Mouse (Mus musculus): ENCODE data around the gene Mcat. TPM values are rescaled to one million over a fixed set of nuclear protein-coding genes. Genes with fewer than 3 reads are reported as not detected.

The Mcat gene
- polyA plus RNA-seq, 1 experiment from 2014 or later: 46.9 TPM

DNA sequence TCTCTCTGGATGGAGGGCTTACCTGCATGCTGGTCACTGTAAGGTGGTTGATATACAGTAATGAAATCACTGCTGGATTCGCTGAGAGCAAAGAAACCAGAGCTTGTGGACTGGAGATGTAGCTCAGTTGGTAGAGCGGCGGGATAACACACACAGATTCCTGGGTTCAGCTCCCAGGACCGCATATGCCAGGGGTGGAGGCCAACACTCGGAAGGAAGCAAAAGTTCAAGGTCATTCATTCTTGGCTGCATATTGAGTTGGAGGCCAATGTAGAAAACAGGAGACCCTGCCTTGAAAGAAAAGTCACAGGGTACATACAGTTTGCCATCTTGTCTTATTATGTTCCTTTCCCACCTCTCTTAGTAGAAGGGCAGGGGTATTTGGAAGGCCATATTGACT, 33.8 kb downstream of the Mcat start:
- peaks cover 63% of the 10 kb centered on the region for H3K27me3 ChIP-seq (replicated peaks; ENCODE audit: low read depth, poor library complexity, severe bottlenecking)
- H3K9me3 ChIP-seq: no peaks in the 10 kb centered on the region
- no peak for DNase-seq (ENCODE audit: low spot score)
- 80% methylated on average over 5 of the region's 5 CpGs for WGBS
- peaks cover 32% of the 10 kb centered on the region for H3K4me1 ChIP-seq
- no peak overlapping the region for H3K27ac ChIP-seq (replicated peaks)
- H3K36me3 ChIP-seq (replicated peaks): no peaks in the 10 kb centered on the region
- H3K4me3 ChIP-seq: no peak overlapping the region

DNA sequence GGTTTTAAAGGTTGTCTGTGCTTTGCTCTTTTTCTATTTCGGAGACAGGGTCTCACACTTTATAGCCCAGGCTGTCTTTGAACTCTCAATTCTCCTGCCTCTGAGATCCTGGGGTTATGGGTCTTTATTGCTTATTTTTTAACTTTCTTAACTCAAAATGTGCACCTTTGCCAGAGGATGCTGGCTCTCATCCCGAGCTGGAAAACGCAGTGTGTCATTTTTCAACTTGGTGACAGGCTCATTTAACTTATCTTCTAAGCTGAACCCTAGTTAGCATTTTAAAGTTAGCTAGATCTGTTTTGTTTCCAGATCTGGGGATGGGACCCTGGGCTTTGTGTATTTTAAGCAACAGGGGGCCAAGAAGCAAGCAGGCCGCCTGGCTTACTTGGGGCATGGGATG, 34.7 kb downstream of the Mcat start:
- no peak overlapping the region for H3K27ac ChIP-seq (replicated peaks)
- H3K9me3 ChIP-seq: no peaks in the 10 kb centered on the region
- no peak for DNase-seq (ENCODE audit: low spot score)
- peaks cover 32% of the 10 kb centered on the region for H3K4me1 ChIP-seq
- H3K36me3 ChIP-seq (replicated peaks): no peaks in the 10 kb centered on the region
- peaks cover 69% of the 10 kb centered on the region for H3K27me3 ChIP-seq (replicated peaks; ENCODE audit: low read depth, poor library complexity, severe bottlenecking)
- WGBS: 71% methylated on average over 4 of the region's 4 CpGs
- no peak overlapping the region for H3K4me3 ChIP-seq

DNA sequence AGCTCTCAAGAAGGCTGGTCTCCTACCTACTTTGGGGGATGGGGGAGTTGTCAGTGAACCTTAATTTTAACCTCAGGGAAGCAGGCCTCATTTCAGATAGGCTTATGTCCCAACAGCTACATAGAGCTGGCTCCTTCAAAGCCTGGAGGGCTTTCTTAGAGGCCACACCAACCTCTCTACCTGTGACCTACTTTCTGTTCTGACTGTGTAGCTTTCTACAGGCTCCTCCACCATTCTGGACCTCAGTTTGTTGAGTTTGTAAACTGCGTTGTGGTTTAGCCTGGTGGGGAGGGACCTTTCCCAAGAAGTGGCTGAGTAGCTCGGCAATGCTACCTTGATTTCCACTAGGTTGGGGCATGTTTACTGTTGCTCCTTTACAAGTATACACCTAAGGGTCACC, 35.8 kb downstream of the Mcat start:
- Histone ChIP-seq H3K36me3 (replicated peaks) (no peaks in the 10 kb centered on the region), H3K27me3 (replicated peaks; ENCODE audit: low read depth, poor library complexity, severe bottlenecking) (peaks cover 69% of the 10 kb centered on the region), H3K4me3 (no peak overlapping the region), H3K27ac (replicated peaks) (no peak overlapping the region), H3K4me1 (peaks cover 38% of the 10 kb centered on the region), H3K9me3 (no peaks in the 10 kb centered on the region)
- WGBS: 62% methylated on average over 2 of the region's 2 CpGs
- DNase-seq (ENCODE audit: low spot score): no peak

DNA sequence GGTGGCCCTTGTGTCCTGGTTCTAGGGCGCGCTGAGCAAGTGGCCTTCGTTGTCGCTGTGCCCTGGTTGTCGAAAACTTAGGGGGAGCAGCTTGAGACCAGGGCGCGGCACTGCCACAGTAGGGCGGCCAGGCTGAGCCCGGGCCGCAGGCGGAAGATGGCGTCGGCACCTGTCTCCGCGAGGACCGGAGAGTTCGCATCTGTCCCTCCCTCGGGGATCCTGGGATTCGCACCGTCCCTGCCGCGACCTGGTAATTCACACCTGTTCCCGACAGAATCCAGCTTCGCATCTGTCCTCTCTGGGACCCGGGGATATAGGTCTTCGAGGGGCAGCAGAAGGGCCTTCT, 36.5 kb downstream of the Mcat start:
- Histone ChIP-seq H3K4me1 (peaks cover 41% of the 10 kb centered on the region), H3K27me3 (replicated peaks; ENCODE audit: low read depth, poor library complexity, severe bottlenecking) (peaks cover 69% of the 10 kb centered on the region)

DNA sequence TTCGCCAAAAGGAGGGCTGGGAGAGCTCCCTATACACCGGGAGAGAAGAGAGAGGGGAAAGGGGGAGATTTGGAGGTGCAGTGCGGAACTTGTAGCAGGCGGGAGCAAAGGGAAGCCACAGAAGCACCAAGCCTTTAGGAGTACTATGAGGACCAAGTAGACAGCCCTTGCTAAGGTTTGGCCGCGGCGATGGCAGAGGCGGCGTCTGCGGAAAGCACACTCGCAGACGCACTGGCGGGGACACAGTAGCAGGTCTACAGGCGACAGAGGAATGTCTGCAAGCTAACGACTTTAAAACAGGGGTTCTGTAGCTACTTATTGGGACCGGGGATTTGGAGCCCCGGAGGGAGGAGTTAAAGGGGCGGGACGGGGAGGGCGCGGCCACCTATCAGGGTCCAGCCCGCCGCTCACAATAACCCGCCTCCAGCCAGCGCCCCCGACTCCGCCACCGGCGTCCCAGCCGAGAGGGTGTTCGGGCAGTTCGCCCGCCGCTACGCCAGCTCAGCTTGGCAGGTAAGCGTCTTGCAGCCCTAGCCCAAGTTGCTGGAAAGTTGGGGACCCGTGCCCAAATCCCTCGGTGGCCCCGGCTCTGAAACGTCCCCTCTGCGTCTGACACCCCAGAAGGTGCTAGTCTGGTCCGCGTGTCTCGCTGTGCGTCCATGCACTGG, 37.0 kb downstream of the Mcat start, which contains the start of gene Bik:
TSS of gene Bik (plus strand) at position 439 of the 668 bp plus-strand sequence.
- Histone ChIP-seq H3K4me3 (peak within 1 kb of the TSS; percentile 70), H3K27me3 (replicated peaks; ENCODE audit: low read depth, poor library complexity, severe bottlenecking) (peaks cover 69% of the 10 kb centered on the region), H3K36me3 (replicated peaks) (no peaks in the 10 kb centered on the region), H3K4me1 (peaks cover 43% of the 10 kb centered on the region), H3K9me3 (no peaks in the 10 kb centered on the region), H3K27ac (replicated peaks) (0 out of 2 replicates have a peak within 1 kb of the TSS, but pooled peaks have one; percentile 36)
- under 1% methylated on average over 45 of the region's 45 CpGs for WGBS
- peak; percentile 84 for DNase-seq (ENCODE audit: low spot score)

More for the DNA sequence above, 36.5 kb downstream of the Mcat start:
- no peak for DNase-seq (ENCODE audit: low spot score)
- Histone ChIP-seq H3K27ac (replicated peaks) (0 out of 2 replicates have a peak overlapping the region, but pooled peaks have one; percentile 36), H3K4me3 (peak overlapping the region; percentile 70), H3K9me3 (no peaks in the 10 kb centered on the region), H3K36me3 (replicated peaks) (no peaks in the 10 kb centered on the region)
- WGBS: 1% methylated on average over 26 of the region's 26 CpGs

DNA sequence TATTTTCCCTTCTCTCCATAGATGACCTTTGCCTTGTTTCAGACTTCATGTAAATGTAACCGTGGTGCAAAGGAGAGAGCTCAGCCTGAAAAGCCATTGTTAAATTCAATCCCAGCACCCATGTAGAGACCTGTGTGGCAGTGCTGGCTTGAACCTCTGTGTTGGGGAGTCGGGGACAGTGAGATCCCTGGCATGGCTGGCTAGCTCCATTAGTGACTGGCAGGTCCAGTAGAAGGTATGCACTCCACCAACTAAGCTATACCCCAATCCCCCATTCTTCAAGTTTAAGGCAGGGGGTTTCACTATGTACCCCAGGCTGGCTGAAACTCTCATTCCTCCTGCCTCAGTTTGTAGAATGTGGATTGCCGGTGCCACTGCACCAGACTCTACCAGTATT, 39.3 kb downstream of the Mcat start:
- H3K4me3 ChIP-seq: no peak overlapping the region
- peaks cover 43% of the 10 kb centered on the region for H3K4me1 ChIP-seq
- H3K36me3 ChIP-seq (replicated peaks): no peaks in the 10 kb centered on the region
- H3K27ac ChIP-seq (replicated peaks): no peak overlapping the region
- 85% methylated on average over 3 of the region's 3 CpGs for WGBS
- H3K27me3 ChIP-seq (replicated peaks; ENCODE audit: low read depth, poor library complexity, severe bottlenecking): peaks cover 53% of the 10 kb centered on the region
- DNase-seq (ENCODE audit: low spot score): no peak
- H3K9me3 ChIP-seq: no peaks in the 10 kb centered on the region

DNA sequence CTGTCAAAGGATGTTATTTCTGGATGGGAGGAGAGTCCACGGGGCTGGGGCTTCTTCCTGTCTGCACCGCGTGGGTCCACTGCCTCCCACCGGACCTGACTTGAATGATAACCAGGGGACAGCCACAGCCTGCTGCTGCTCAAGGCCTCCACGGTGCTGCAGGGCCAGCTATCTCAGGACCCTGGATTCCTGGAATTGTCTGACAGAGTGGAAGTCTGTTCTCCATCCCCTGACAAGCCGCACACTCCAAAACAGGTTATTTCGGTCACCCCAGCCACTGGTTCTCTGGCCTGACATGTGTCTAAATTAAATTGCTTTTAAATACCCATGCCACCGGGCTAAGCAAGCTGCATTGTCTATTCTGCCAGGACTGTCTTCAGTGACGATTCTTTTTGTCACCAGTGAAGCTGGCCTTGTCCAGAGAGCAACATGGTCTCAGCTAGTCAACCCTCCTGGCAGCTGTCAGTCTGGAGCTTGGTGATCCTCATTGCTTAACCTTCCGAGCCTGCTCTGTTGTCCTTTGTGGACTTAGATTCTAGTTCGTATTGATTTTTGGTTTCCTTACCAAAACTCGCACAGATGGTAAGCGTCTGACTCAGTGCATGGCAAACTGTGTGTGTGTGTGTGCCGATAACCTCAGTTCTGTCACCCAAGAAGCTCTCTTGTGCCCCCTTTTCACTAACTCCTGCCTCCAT, 39.8 kb downstream of the Mcat start:
- Histone ChIP-seq H3K27ac (replicated peaks) (peak overlapping the region; percentile 62; the same call in 1 of the 2 replicates), H3K27me3 (replicated peaks; ENCODE audit: low read depth, poor library complexity, severe bottlenecking) (peaks cover 47% of the 10 kb centered on the region), H3K36me3 (replicated peaks) (no peaks in the 10 kb centered on the region), H3K4me1 (peaks cover 43% of the 10 kb centered on the region), H3K9me3 (no peaks in the 10 kb centered on the region), H3K4me3 (no peak overlapping the region)
- DNase-seq (ENCODE audit: low spot score): no peak
- WGBS: 65% methylated on average over 14 of the region's 14 CpGs

DNA sequence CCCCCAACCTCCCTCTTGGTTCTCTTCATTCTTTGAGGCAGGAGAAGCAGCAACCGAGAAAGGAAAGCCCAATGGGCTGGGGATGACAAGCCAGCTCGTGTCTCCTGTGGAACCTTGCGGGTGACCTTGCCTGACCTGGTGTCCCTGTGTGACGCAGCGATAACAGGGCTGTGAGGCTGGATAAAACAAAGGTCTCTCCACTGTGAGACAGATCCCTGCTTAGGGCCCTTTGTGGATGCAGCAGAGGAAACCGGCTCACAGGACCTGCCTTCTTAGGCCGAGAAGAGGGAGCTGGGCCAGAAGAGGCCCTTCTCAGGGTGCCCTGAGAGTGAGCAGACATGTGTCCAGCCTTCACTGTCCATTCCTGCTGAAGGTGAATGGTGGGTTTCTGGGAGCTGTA, 40.4 kb downstream of the Mcat start:
- Histone ChIP-seq H3K36me3 (replicated peaks) (no peaks in the 10 kb centered on the region), H3K4me3 (no peak overlapping the region), H3K27me3 (replicated peaks; ENCODE audit: low read depth, poor library complexity, severe bottlenecking) (peaks cover 41% of the 10 kb centered on the region), H3K27ac (replicated peaks) (peak overlapping the region; percentile 62; the same call in 1 of the 2 replicates), H3K4me1 (peaks cover 48% of the 10 kb centered on the region), H3K9me3 (no peaks in the 10 kb centered on the region)
- no peak for DNase-seq (ENCODE audit: low spot score)
- 21% methylated on average over 7 of the region's 7 CpGs for WGBS

DNA sequence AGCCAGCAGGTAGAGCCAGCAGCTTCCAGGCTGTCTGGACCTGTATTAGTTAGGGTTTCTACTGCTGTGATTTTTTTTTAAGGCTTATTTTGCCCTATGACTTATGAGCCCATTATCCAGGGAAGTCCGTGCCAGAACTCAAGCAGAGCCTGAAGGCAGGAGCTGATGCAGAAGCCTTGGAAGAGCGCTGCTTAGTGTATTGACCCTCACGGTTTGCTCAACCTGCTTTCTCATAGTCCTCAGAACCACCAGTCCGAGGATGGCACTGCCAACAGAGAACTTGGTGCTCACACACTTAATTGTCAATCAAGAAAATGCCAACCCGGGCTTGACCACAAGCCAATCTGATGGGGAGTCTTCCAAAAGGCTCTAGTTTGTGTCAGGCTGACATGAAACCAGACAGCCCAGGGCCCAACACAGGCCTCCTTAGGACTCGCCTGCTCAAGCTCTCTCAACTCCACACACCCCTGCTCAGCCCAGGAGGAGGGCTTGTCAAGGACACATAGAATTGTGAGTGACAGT, 42.7 kb downstream of the Mcat start:
- H3K27me3 ChIP-seq (replicated peaks; ENCODE audit: low read depth, poor library complexity, severe bottlenecking): peaks cover 18% of the 10 kb centered on the region
- 83% methylated on average over 6 of the region's 6 CpGs for WGBS
- DNase-seq (ENCODE audit: low spot score): no peak

DNA sequence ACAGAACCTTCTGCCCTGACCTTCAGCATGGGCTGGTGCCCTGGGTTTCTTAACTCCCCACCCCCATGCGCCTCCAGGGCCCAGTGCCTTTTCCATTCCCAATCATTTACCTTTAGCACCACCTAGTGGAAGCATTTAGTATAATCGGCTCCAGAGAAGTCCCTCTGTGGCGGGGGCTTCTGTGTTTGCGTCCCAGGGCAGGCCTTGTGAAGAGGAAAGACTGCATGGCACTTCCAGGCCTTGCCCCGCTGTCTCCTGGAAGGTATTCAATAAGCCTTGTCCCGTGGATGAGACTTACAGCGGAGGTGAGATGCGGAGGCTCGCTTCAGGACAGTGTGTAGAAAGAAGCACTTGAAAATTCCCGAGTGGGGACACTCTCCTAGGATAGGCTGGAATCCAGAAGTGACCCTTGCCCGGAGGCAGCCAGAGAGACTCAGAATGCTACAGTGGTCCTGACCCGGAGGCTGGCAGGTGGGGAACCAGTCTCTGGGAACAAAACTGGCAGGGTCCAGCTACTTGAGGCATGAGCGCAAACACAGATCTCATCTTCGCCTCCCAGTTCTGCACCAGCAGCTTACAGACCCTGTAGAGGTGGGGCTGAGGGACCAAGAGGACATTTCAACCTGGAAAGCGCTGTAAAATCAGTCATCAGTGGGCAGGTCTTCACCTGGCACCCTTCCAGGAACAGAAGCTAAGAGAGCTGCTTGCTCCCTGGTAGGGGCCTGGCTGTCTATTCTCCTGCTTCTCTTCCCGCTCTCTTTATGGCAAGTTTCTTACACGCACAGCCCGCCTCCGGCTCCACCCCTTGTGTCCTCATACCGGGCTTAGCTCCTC, 45.2 kb downstream of the Mcat start:
- Histone ChIP-seq H3K4me3 (no peak overlapping the region), H3K9me3 (no peaks in the 10 kb centered on the region), H3K4me1 (peaks cover 20% of the 10 kb centered on the region), H3K27me3 (replicated peaks; ENCODE audit: low read depth, poor library complexity, severe bottlenecking) (no peaks in the 10 kb centered on the region; the same call in 1 of the 2 replicates), H3K27ac (replicated peaks) (peak overlapping the region; percentile 55; the same call in 1 of the 2 replicates), H3K36me3 (replicated peaks) (no peaks in the 10 kb centered on the region)
- peak; percentile 78 for DNase-seq (ENCODE audit: low spot score)
- WGBS: 39% methylated on average over 20 of the region's 20 CpGs

More for the DNA sequence above, 42.7 kb downstream of the Mcat start:
- no peaks in the 10 kb centered on the region for H3K9me3 ChIP-seq
- no peaks in the 10 kb centered on the region for H3K36me3 ChIP-seq (replicated peaks)
- no peak overlapping the region for H3K27ac ChIP-seq (replicated peaks)
- no peak overlapping the region for H3K4me3 ChIP-seq
- peaks cover 36% of the 10 kb centered on the region for H3K4me1 ChIP-seq

DNA sequence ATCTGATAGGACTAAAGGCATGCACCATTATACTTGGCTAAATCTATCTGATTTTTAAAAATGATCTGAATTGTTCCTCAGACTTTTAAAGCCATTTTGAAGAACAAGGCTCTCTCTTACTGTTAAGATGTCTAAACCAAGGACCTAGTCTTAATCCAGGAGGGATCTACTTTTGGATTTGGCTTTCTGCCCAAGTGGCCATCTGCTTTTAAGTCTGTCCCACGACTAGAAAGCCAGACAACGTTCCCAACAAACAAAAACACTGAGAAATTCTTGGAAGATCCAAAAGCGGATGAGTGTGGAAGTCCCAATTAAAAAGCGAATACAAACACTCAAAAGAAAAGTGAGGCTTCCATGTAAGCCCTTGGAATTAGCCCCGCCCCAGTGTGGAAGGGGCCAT, 48.6 kb downstream of the Mcat start:
- 69% methylated on average over 5 of the region's 5 CpGs for WGBS

More for the DNA sequence above, 48.6 kb downstream of the Mcat start:
- no peaks in the 10 kb centered on the region; the same call in none of the 2 replicates for H3K27me3 ChIP-seq (replicated peaks; ENCODE audit: low read depth, poor library complexity, severe bottlenecking)
- no peaks in the 10 kb centered on the region for H3K9me3 ChIP-seq
- no peak for DNase-seq (ENCODE audit: low spot score)
- peaks cover 18% of the 10 kb centered on the region for H3K4me1 ChIP-seq
- no peak overlapping the region for H3K4me3 ChIP-seq
- no peaks in the 10 kb centered on the region for H3K36me3 ChIP-seq (replicated peaks)
- no peak overlapping the region for H3K27ac ChIP-seq (replicated peaks)

Measured in embryonic facial prominence, embryonic 10.5 days (tissue).